Mouse (Mus musculus) MEL (cell line): ENCODE measurements around the gene Cc2d2b. TPM values are rescaled to one million over a fixed set of nuclear protein-coding genes. Genes with fewer than 3 reads are reported as not detected.

Experiments used
- DNase-seq: peaks from one replicate; pipeline ENCODE4 v3.0.0; 2011; ENCODE audit warnings: low read depth, low spot score
- H3K27ac ChIP-seq: 2 replicates; pipeline ENCODE4 v1.5.1; 2012; ENCODE audit warnings: low read depth, mild to moderate bottlenecking, control low read depth, low read length, moderate library complexity; ENCODE audit not compliant: control insufficient read depth
- H3K27me3 ChIP-seq, 2 experiments: fragments of 150-350 bp in 1 of 2; sonication (generic) in 1 of 2; 2 replicates each; pipeline ENCODE4 v1.6.1; 2012; ENCODE audit warnings: low read length in 2 of 2, mild to moderate bottlenecking in 2 of 2, improper control_type of control experiment in 1 of 2, moderate library complexity in 1 of 2; ENCODE audit not compliant: insufficient read depth in 2 of 2, control insufficient read depth in 1 of 2
- H3K36me3 ChIP-seq, 2 experiments: 2 replicates each; pipeline ENCODE4 v1.6.1; 2012 to 2014; ENCODE audit warnings: low read length in 2 of 2, improper control_type of control experiment in 1 of 2, inconsistent platforms in 1 of 2, mild to moderate bottlenecking in 1 of 2; ENCODE audit not compliant: insufficient read depth in 2 of 2, control insufficient read depth in 1 of 2
- H3K4me1 ChIP-seq, 2 experiments: fragments of 150-350 bp in 1 of 2; sonication (generic) in 1 of 2; 2 replicates each; pipeline ENCODE4 v1.6.1; 2012; ENCODE audit warnings: low read length in 2 of 2, improper control_type of control experiment in 1 of 2, mild to moderate bottlenecking in 1 of 2; ENCODE audit not compliant: insufficient read depth in 2 of 2, control insufficient read depth in 1 of 2
- H3K4me3 ChIP-seq, 2 experiments: fragments of 150-350 bp in 1 of 2; sonication (generic) in 1 of 2; 2 replicates each; pipeline ENCODE4 v1.5.1; 2012; ENCODE audit warnings: low read depth in 2 of 2, low read length in 2 of 2, mild to moderate bottlenecking in 2 of 2, moderate library complexity in 2 of 2, control low read depth in 1 of 2, improper control_type of control experiment in 1 of 2; ENCODE audit not compliant: control insufficient read depth in 1 of 2, insufficient read depth in 1 of 2
- H3K79me2 ChIP-seq: 2 replicates; pipeline ENCODE4 v1.6.1; 2012; ENCODE audit warnings: mild to moderate bottlenecking, low read length, moderate library complexity; ENCODE audit not compliant: control insufficient read depth, poor library complexity, insufficient read depth
- H3K9ac ChIP-seq: 2 replicates; pipeline ENCODE4 v1.6.1; 2012; ENCODE audit warnings: low read depth, mild to moderate bottlenecking, control low read depth, low read length, moderate library complexity; ENCODE audit not compliant: control insufficient read depth, poor library complexity, severe bottlenecking
- H3K9me3 ChIP-seq: fragments of 150-350 bp; sonication (generic); replicated peaks from 2 replicates; pipeline ENCODE4 v1.6.1; 2012; ENCODE audit warnings: mild to moderate bottlenecking, low read length, improper control_type of control experiment, moderate library complexity; ENCODE audit not compliant: insufficient read depth
- BHLHE40 ChIP-seq: IDR thresholded peaks from 2 replicates; pipeline ENCODE4 v1.6.1; 2012; ENCODE audit warnings: low read depth, mild to moderate bottlenecking, inconsistent platforms, low read length, improper control_type of control experiment, borderline replicate concordance
- CTCF ChIP-seq, 3 experiments: IDR thresholded peaks in 2 of 3; conservative IDR thresholded peaks in 1 of 3; 2 replicates each; pipeline ENCODE4 v1.5.1; 2011 to 2012; ENCODE audit warnings: low read length in 3 of 3, low read depth in 2 of 3, mild to moderate bottlenecking in 2 of 3, improper control_type of control experiment in 1 of 3, inconsistent platforms in 1 of 3, mixed read lengths in 1 of 3, moderate library complexity in 1 of 3; ENCODE audit not compliant: control insufficient read depth in 1 of 3, insufficient read depth in 1 of 3, poor library complexity in 1 of 3, severe bottlenecking in 1 of 3
- GABPA ChIP-seq: IDR thresholded peaks from 2 replicates; pipeline ENCODE4 v1.6.1; 2012; ENCODE audit warnings: low read depth, mild to moderate bottlenecking, inconsistent platforms, low read length, improper control_type of control experiment, moderate library complexity
- NELFE ChIP-seq: IDR thresholded peaks from 2 replicates; pipeline ENCODE4 v1.6.1; 2011; ENCODE audit warnings: low read depth, low read length, improper control_type of control experiment
- NRF1 ChIP-seq: IDR thresholded peaks from 2 replicates; pipeline ENCODE4 v1.6.1; 2014; ENCODE audit warnings: low read depth, mild to moderate bottlenecking, inconsistent platforms, low read length, improper control_type of control experiment, moderate library complexity; ENCODE audit not compliant: poor library complexity, insufficient read depth, severe bottlenecking
- RAD21 ChIP-seq: IDR thresholded peaks from 2 replicates; pipeline ENCODE4 v1.6.1; 2011; ENCODE audit warnings: mild to moderate bottlenecking, low read depth, low read length, improper control_type of control experiment
- SMC3 ChIP-seq: IDR thresholded peaks from 2 replicates; pipeline ENCODE4 v1.6.1; 2011; ENCODE audit warnings: low read depth, low read length, improper control_type of control experiment
- TAL1 ChIP-seq: IDR thresholded peaks from 2 replicates; pipeline ENCODE4 v1.6.1; 2012; ENCODE audit warnings: mild to moderate bottlenecking, inconsistent platforms, low read length, moderate library complexity, mixed read lengths
- USF1 ChIP-seq: IDR thresholded peaks from 2 replicates; pipeline ENCODE4 v1.6.1; 2014; ENCODE audit warnings: low read depth, mild to moderate bottlenecking, inconsistent platforms, low read length, improper control_type of control experiment, moderate library complexity
- USF2 ChIP-seq, 2 experiments: IDR thresholded peaks; 2 replicates each; pipeline ENCODE4 v1.6.1; 2011 to 2012; ENCODE audit warnings: improper control_type of control experiment in 2 of 2, low read length in 2 of 2, borderline replicate concordance in 1 of 2, inconsistent platforms in 1 of 2, low read depth in 1 of 2, mild to moderate bottlenecking in 1 of 2; ENCODE audit not compliant: insufficient read depth in 1 of 2
- ZC3H11A ChIP-seq: IDR thresholded peaks from 2 replicates; pipeline ENCODE4 v1.6.1; 2012; ENCODE audit warnings: low read depth, mild to moderate bottlenecking, inconsistent platforms, low read length, improper control_type of control experiment
- polyA plus RNA-seq, 2 experiments: library from polyadenylated mRNA; stranded (reverse) in 1 of 2; unstranded in 1 of 2; fragments of >175 nt in 1 of 2; fragments of >200 nt in 1 of 2; gene quantifications; 2 replicates each; pipeline versions ENCODE4 v1.2.1 to v1.2.4; 2012; ENCODE audit warnings: low replicate concordance in 2 of 2, low read depth in 1 of 2; ENCODE audit not compliant: insufficient read length in 2 of 2, insufficient read depth in 1 of 2, missing spikeins in 1 of 2
- total RNA-seq: library from RNA; depleted of rRNA; stranded (reverse); fragments of 300-350 nt; gene quantifications from 2 replicates; pipeline ENCODE4 v1.2.3, GENCODE M21; 2012

Gene Cc2d2b
- total and polyA plus RNA-seq, 3 experiments = not detected

- H3K4me1 ChIP-seq = no peaks in the 10 kb centered on the region
- TF ChIP-seq NELFE = no peak
- no peak overlapping the region for H3K9ac ChIP-seq
- peaks cover 6 to 8% of the 10 kb centered on the region in 2 experiments; a peak in 3 of 4 replicates for H3K27me3 ChIP-seq
- no peak for DNase-seq
- H3K4me3 ChIP-seq = no peak overlapping the region
- H3K9me3 ChIP-seq = no peaks in the 10 kb centered on the region
- H3K36me3 ChIP-seq = no peaks in the 10 kb centered on the region
- H3K79me2 ChIP-seq = no peaks in the 10 kb centered on the region
- no peak overlapping the region for H3K27ac ChIP-seq
Observed at GRCm38 (mm10) chr19:40733849-40734248, 14.7 kb upstream of the Cc2d2b start.

- Histone ChIP-seq H3K27ac (no peak overlapping the region), H3K4me1 (no peaks in the 10 kb centered on the region), H3K4me3 (no peak overlapping the region), H3K79me2 (no peaks in the 10 kb centered on the region), H3K27me3 (peaks cover 6% of the 10 kb centered on the region in 2 experiments; a peak in 3 of 4 replicates), H3K36me3 (no peaks in the 10 kb centered on the region), H3K9me3 (no peaks in the 10 kb centered on the region), H3K9ac (no peak overlapping the region)
- DNase-seq = peak; percentile 69
- TF ChIP-seq USF2 (IDR thresholded peaks at IDR 0.05; ENCODE audit: borderline replicate concordance in 1 of 2, insufficient read depth in 1 of 2, low read depth in 1 of 2, low read length in 2 of 2) (no peak), CTCF (IDR thresholded peaks at IDR 0.05 in 2 of 3, conservative IDR thresholded peaks at IDR 0.05 in 1 of 3; ENCODE audit: control insufficient read depth in 1 of 3, insufficient read depth in 1 of 3, low read depth in 2 of 3, low read length in 3 of 3, poor library complexity in 1 of 3, severe bottlenecking in 1 of 3) (peak; percentile 45 to 69 (median 68)), SMC3 (peak; percentile 49), NRF1 (no peak), ZC3H11A (0 out of 2 replicates have a peak, but pooled peaks have one; percentile 4), BHLHE40 (no peak), RAD21 (peak; percentile 53)
Observed at GRCm38 (mm10) chr19:40736680-40737512, 11.7 kb upstream of the Cc2d2b start.

GRCm38 (mm10) chr19:40737613-40738012 is 10.9 kb upstream of the Cc2d2b start:
- Histone ChIP-seq H3K36me3 (no peaks in the 10 kb centered on the region), H3K27ac (no peak overlapping the region), H3K9ac (no peak overlapping the region), H3K27me3 (peaks cover 7% of the 10 kb centered on the region in 2 experiments; a peak in 3 of 4 replicates), H3K79me2 (no peaks in the 10 kb centered on the region), H3K4me3 (no peak overlapping the region), H3K4me1 (no peaks in the 10 kb centered on the region), H3K9me3 (no peaks in the 10 kb centered on the region)
- TF ChIP-seq TAL1 (no peak), CTCF (IDR thresholded peaks at IDR 0.05 in 2 of 3, conservative IDR thresholded peaks at IDR 0.05 in 1 of 3; ENCODE audit: control insufficient read depth in 1 of 3, insufficient read depth in 1 of 3, low read depth in 2 of 3, low read length in 3 of 3, poor library complexity in 1 of 3, severe bottlenecking in 1 of 3) (no peak), RAD21 (no peak), GABPA (no peak), ZC3H11A (no peak), NELFE (no peak), USF1 (no peak), BHLHE40 (no peak)
- no peak for DNase-seq
